Mouse (Mus musculus) kidney, embryonic 16.5 days (tissue): ENCODE measurements around the gene Olfr968. TPM values are rescaled to one million over a fixed set of nuclear protein-coding genes. Genes with fewer than 3 reads are reported as not detected.

Experiments
- ATAC-seq: fragments of 200-750 bp; cut with Nextera tagmentation; 2 replicates; pipeline ENCODE4 v1.8.0; 2017; ENCODE audit warnings: moderate TSS enrichment; ENCODE audit not compliant: low FRiP score, low TSS enrichment
- H3K27ac ChIP-seq: fragments of 300-500 bp; sonication (generic); 2 replicates; pipeline ENCODE4 v1.5.1; 2014; ENCODE audit warnings: low read length
- H3K27me3 ChIP-seq: fragments of 300-500 bp; sonication (generic); 2 replicates; pipeline ENCODE4 v1.6.1; 2014; ENCODE audit warnings: low read length, control low read depth, mixed read lengths; ENCODE audit not compliant: insufficient read depth
- H3K36me3 ChIP-seq: fragments of 300-500 bp; sonication (generic); 2 replicates; pipeline ENCODE4 v1.6.1; 2014; ENCODE audit warnings: low read length, control low read depth, mixed read lengths; ENCODE audit not compliant: insufficient read depth
- H3K4me1 ChIP-seq: fragments of 300-500 bp; sonication (generic); 2 replicates; pipeline ENCODE4 v1.6.1; 2014; ENCODE audit warnings: low read length, control low read depth, mixed read lengths; ENCODE audit not compliant: insufficient read depth
- H3K4me2 ChIP-seq: fragments of 300-500 bp; sonication (generic); replicated peaks from 2 replicates; pipeline ENCODE4 v1.6.1; 2014; ENCODE audit warnings: low read depth, low read length
- H3K4me3 ChIP-seq: fragments of 300-500 bp; sonication (generic); 2 replicates; pipeline ENCODE4 v1.5.1; 2014; ENCODE audit warnings: mild to moderate bottlenecking, low read length
- H3K9ac ChIP-seq: fragments of 300-500 bp; sonication (generic); replicated peaks from 2 replicates; pipeline ENCODE4 v1.6.1; 2014; ENCODE audit warnings: low read length
- H3K9me3 ChIP-seq: fragments of 300-500 bp; sonication (generic); 2 replicates; pipeline ENCODE4 v1.6.1; 2016; ENCODE audit warnings: low read length, control low read depth
- WGBS: fragments of 180-500 bp; shearing (Covaris S2); extraction: QIAGEN DNeasy Blood & Tissue Kit; methylation state at CpG from one replicate; pipeline ENCODE4 v1.1.7; 2014; 5-methylcytosine and 5-hydroxymethylcytosine counted together
- polyA plus RNA-seq: library from polyadenylated mRNA; unstranded; fragments of >200 nt; fragmentation: Nextera tagmentation; extraction: Ambion mirVana; gene quantifications from 2 replicates; pipeline ENCODE4 v1.2.1, GENCODE M21; 2015

The Olfr968 gene
- polyA plus RNA-seq: not detected in 2 replicates

DNA sequence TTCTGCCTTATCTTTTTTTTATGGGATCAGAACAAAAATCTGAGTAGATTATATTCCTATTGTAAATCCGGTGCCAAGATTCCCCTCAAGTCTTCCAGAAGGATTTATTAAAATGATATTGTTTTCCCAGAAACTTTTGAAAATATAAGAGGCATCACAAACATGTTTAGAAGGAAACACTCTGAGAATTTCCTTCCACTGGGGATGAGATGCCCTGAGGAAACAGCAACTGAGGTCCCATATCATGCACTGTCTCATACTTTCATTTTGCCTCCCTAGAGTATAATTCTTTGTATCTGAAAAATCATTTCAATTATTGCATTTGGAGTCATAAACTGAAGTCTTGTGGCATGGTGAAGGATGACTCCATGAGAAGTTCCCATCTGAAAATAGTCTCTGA, at the start of gene Olfr968:
TSS of gene Olfr968 (minus strand) at position 101 of the 400 bp plus-strand sequence.
- no peaks in the 10 kb centered on the region for H3K9me3 ChIP-seq
- no peaks in the 10 kb centered on the region for H3K36me3 ChIP-seq
- no peaks in the 10 kb centered on the region for H3K4me1 ChIP-seq
- no peak within 1 kb of the TSS for H3K4me2 ChIP-seq
- H3K27ac ChIP-seq: no peak within 1 kb of the TSS
- H3K4me3 ChIP-seq: no peak within 1 kb of the TSS
- no peak within 1 kb of the TSS for H3K9ac ChIP-seq
- ATAC-seq: no peak
- WGBS: 83% methylated on average over 1 of the region's 1 CpGs
- no peaks in the 10 kb centered on the region for H3K27me3 ChIP-seq

DNA sequence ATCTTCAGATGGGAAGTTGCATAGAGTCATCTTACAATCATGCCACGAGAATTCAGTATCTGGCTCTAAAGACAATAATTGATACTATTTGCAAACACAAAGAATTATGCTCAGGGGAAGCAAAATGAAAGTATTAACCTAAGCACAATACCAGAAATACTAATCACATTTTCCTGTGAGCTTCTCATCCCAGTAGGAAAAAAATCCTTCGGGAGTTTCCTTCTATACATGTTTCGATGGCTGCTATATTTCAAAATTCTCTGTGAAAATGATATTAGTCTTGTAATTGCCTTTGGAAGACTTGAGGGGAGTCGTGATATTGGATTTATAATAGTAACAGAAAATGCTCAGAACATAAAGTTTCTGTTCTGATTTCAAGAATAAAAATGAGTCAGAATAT, 25.5 kb upstream of the Olfr968 start, which contains the start of gene Olfr970:
TSS of gene Olfr970 (plus strand) at position 301 of the 400 bp plus-strand sequence.
- no peak within 1 kb of the TSS for H3K27ac ChIP-seq
- no peaks in the 10 kb centered on the region for H3K4me1 ChIP-seq
- no peak for ATAC-seq
- no peak within 1 kb of the TSS for H3K9ac ChIP-seq
- WGBS: 80% methylated on average over 4 of the region's 4 CpGs
- H3K9me3 ChIP-seq: no peaks in the 10 kb centered on the region; the same call in 1 of the 2 replicates
- no peaks in the 10 kb centered on the region for H3K27me3 ChIP-seq
- no peak within 1 kb of the TSS for H3K4me3 ChIP-seq
- no peak within 1 kb of the TSS for H3K4me2 ChIP-seq
- no peaks in the 10 kb centered on the region for H3K36me3 ChIP-seq

DNA sequence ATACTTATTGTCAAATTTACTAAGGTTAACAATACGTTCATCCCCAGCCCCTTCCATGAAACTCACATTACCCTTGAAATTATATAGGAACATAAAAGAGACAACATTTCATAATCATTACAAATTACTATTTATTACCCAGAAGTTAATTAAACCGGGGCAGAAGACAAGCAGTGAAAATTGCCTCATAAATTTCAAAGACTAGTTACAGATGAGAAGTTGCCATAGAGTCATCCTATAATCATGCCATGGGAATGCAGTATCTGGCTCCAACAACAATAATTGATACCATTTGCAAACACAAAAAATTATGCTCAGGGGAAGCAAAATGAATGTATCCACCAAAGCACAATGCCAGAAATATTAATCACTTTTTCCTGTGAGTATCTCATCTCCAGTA, 7.5 kb upstream of the Olfr968 start, which contains the start of gene Olfr969:
TSS of gene Olfr969 (plus strand) at position 388 of the 400 bp plus-strand sequence.
- Histone ChIP-seq H3K4me2 (no peak within 1 kb of the TSS), H3K4me3 (no peak within 1 kb of the TSS), H3K27me3 (no peaks in the 10 kb centered on the region), H3K4me1 (no peaks in the 10 kb centered on the region), H3K9ac (no peak within 1 kb of the TSS), H3K9me3 (no peaks in the 10 kb centered on the region), H3K27ac (no peak within 1 kb of the TSS), H3K36me3 (no peaks in the 10 kb centered on the region)
- ATAC-seq: no peak
- WGBS: 51% methylated on average over 2 of the region's 2 CpGs

DNA sequence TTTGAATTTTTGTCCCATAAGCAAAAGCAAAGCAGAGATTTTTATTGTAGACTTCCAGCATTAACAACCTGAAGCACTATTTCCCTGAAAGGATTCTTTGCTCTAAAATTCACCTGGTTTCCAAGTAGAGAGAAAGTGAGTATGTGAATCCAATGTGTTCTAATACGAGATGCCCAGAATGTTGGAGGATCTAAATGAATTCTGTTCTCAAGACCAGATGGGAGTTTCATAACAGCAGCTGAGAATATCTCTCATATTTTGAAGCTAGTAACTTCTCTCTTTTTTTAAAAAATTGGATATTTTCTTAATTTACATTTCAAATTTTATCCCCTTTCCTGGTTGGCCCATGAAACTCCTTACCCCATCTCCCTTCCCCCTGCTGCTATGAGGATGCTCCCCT, 36.6 kb downstream of the Olfr968 start:
- Histone ChIP-seq H3K9ac (no peak overlapping the region), H3K4me2 (no peak overlapping the region), H3K27ac (no peak overlapping the region), H3K4me3 (no peak overlapping the region), H3K9me3 (no peaks in the 10 kb centered on the region), H3K36me3 (no peaks in the 10 kb centered on the region), H3K27me3 (no peaks in the 10 kb centered on the region), H3K4me1 (no peaks in the 10 kb centered on the region)
- WGBS: 85% methylated on average over 1 of the region's 1 CpGs
- no peak for ATAC-seq

DNA sequence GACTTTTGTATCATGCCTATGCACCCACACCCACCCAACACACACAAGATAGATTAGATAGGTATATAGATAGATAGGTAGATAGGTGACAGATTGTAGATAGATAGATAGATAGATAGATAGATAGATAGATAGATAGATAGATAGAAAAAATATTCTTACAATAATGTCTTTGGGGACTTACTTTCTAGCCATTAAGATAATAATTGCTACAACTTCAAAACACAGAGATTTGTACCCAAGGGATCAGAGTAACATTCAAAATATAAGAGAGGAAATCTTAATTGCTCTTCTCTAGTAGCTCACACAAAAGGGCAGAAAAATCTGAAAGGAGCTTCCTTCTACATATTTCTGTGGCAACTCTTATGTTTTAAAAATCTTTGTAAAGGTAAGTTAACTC, 37.1 kb downstream of the Olfr968 start, which contains the start of gene Olfr967:
TSS of gene Olfr967 (plus strand) at position 301 of the 400 bp plus-strand sequence.
- no peak within 1 kb of the TSS for H3K9ac ChIP-seq
- H3K36me3 ChIP-seq: no peaks in the 10 kb centered on the region
- H3K4me2 ChIP-seq: no peak within 1 kb of the TSS
- no peak within 1 kb of the TSS for H3K27ac ChIP-seq
- no peak for ATAC-seq
- H3K27me3 ChIP-seq: no peaks in the 10 kb centered on the region
- no peaks in the 10 kb centered on the region for H3K9me3 ChIP-seq
- no peaks in the 10 kb centered on the region for H3K4me1 ChIP-seq
- H3K4me3 ChIP-seq: no peak within 1 kb of the TSS

DNA sequence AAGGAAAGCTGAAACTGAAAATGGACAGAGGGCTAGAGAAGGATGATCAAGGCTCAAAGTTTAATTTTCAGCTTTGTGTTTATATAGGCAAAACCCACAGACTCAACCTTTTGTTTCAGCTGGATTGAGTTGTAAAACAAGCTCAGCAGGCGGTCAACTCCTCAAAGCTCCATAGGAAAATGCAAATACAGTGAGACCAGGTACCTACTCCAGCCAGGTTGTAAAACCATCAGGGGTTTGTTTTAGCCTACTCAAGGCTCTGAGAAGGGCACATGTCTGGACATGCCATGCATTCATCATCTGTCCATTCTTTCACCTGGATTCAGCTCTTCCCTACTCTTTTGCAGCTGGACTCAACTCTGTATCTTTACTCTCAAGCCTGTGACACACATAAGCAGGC, 42.3 kb downstream of the Olfr968 start:
- no peak for ATAC-seq
- Histone ChIP-seq H3K36me3 (no peaks in the 10 kb centered on the region), H3K27me3 (no peaks in the 10 kb centered on the region), H3K4me1 (no peaks in the 10 kb centered on the region), H3K4me3 (no peak overlapping the region), H3K4me2 (no peak overlapping the region), H3K9ac (no peak overlapping the region), H3K27ac (no peak overlapping the region), H3K9me3 (no peaks in the 10 kb centered on the region)
- 77% methylated on average over 1 of the region's 1 CpGs for WGBS

DNA sequence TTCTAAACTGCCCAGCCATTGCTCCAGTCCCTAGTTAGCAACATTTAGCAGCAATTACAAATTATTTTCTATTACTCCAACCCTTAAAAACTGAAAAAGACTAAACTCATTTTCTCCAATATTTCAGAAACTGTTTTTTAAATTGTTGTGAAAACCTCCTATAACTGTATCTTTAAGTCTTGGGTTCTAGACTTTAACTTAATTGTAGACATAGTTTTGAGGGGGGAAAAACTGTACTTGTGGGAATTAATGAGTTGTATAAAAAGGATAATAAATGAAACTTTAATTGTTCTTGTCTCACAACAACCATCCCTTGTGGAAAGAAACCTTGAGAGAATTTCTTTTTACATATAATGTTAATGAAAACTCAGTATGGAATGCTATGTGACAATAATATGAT, 52.4 kb downstream of the Olfr968 start, which contains the start of gene Olfr150:
TSS of gene Olfr150 (plus strand) at position 301 of the 400 bp plus-strand sequence.
- Histone ChIP-seq H3K27ac (no peak within 1 kb of the TSS), H3K4me3 (no peak within 1 kb of the TSS), H3K36me3 (no peaks in the 10 kb centered on the region), H3K4me2 (no peak within 1 kb of the TSS), H3K9me3 (no peaks in the 10 kb centered on the region), H3K4me1 (no peaks in the 10 kb centered on the region), H3K9ac (no peak within 1 kb of the TSS), H3K27me3 (no peaks in the 10 kb centered on the region)
- no peak for ATAC-seq

Other genes starting within 250 kb of the Olfr968 start
- not detected in 2 replicates for gene Olfr958, start 229.2 kb downstream of the Olfr968 start, polyA plus RNA-seq
- gene Olfr959, start 207.7 kb downstream of the Olfr968 start, polyA plus RNA-seq: not detected in 2 replicates
- gene AW551984, start 178.8 kb downstream of the Olfr968 start, polyA plus RNA-seq: 15.5 and 16.2 TPM in 2 replicates
- not detected in 2 replicates for gene Olfr148, start 172.6 kb downstream of the Olfr968 start, polyA plus RNA-seq
- not detected in 2 replicates for gene Olfr960, start 161.9 kb downstream of the Olfr968 start, polyA plus RNA-seq
- gene Olfr961, start 138.2 kb downstream of the Olfr968 start, polyA plus RNA-seq: not detected in 2 replicates
- not detected in 2 replicates for gene Olfr963, start 116.0 kb downstream of the Olfr968 start, polyA plus RNA-seq
- not detected in 2 replicates for gene Olfr149, start 76.1 kb downstream of the Olfr968 start, polyA plus RNA-seq
- not detected in 2 replicates for gene Olfr965, start 71.9 kb downstream of the Olfr968 start, polyA plus RNA-seq
- not detected in 2 replicates for gene Olfr150, start 52.3 kb downstream of the Olfr968 start, polyA plus RNA-seq
- not detected in 2 replicates for gene Olfr967, start 37.0 kb downstream of the Olfr968 start, polyA plus RNA-seq
- gene Olfr969, start 7.7 kb upstream of the Olfr968 start, polyA plus RNA-seq: not detected in 2 replicates
- not detected in 2 replicates for gene Olfr970, start 25.6 kb upstream of the Olfr968 start, polyA plus RNA-seq
- not detected in 2 replicates for gene Olfr971, start 53.6 kb upstream of the Olfr968 start, polyA plus RNA-seq
- gene Olfr972, start 83.2 kb upstream of the Olfr968 start, polyA plus RNA-seq: not detected in 2 replicates
- gene Olfr229, start 124.1 kb upstream of the Olfr968 start, polyA plus RNA-seq: not detected in 2 replicates
- not detected in 2 replicates for gene Olfr974, start 154.2 kb upstream of the Olfr968 start, polyA plus RNA-seq
- gene Olfr975, start 168.8 kb upstream of the Olfr968 start, polyA plus RNA-seq: not detected in 2 replicates
- gene Olfr976, start 177.9 kb upstream of the Olfr968 start, polyA plus RNA-seq: not detected in 2 replicates
- not detected in 2 replicates for gene Olfr978, start 208.9 kb upstream of the Olfr968 start, polyA plus RNA-seq
- gene Olfr979, start 220.2 kb upstream of the Olfr968 start, polyA plus RNA-seq: not detected in 2 replicates
- gene Olfr980, start 226.3 kb upstream of the Olfr968 start, polyA plus RNA-seq: not detected in 2 replicates
- gene Olfr981, start 238.2 kb upstream of the Olfr968 start, polyA plus RNA-seq: not detected in 2 replicates